Mouse (Mus musculus): ENCODE measurements at regions not wholly inside any gene's neighbourhood (a gene's known extent, or its start where the extent isn't known, plus 50 kb on each side); places are given as distances from the start of the nearest gene placed in this dataset.

- WGBS, result 19% methylated on average over 9 of the region's 9 CpGs
- H3K4me3 ChIP-seq (replicated peaks; ENCODE audit: low read depth, low read length), result no peak overlapping the region
- peak overlapping the region; percentile 54 for H3K27ac ChIP-seq
- no peaks in the 10 kb centered on the region for H3K27me3 ChIP-seq (ENCODE audit: insufficient read depth, low read length)
- H3K9ac ChIP-seq (ENCODE audit: low read depth, low read length), result peak overlapping the region; percentile 27; the same call in 1 of the 2 replicates
- no peak overlapping the region for H3K4me2 ChIP-seq (ENCODE audit: low read length)
- H3K4me1 ChIP-seq (replicated peaks; ENCODE audit: insufficient read depth, low read length), result peaks cover 14% of the 10 kb centered on the region; the same call in 1 of the 2 replicates
- peak; percentile 90 for ATAC-seq (replicated peaks; ENCODE audit: low FRiP score, low read depth)
- TF ChIP-seq CTCF (IDR thresholded peaks at IDR 0.05; ENCODE audit: low read depth), result no peak
- no peaks in the 10 kb centered on the region for H3K9me3 ChIP-seq (replicated peaks; ENCODE audit: low read length)
- no peaks in the 10 kb centered on the region for H3K36me3 ChIP-seq (ENCODE audit: insufficient read depth, low read length)
- DNase-seq (ENCODE audit: low spot score), result peak; percentile 93
These were observed 136.9 kb downstream of the Hsd17b3 start for GRCm38 (mm10) chr13:63951922-63952734.

DNA sequence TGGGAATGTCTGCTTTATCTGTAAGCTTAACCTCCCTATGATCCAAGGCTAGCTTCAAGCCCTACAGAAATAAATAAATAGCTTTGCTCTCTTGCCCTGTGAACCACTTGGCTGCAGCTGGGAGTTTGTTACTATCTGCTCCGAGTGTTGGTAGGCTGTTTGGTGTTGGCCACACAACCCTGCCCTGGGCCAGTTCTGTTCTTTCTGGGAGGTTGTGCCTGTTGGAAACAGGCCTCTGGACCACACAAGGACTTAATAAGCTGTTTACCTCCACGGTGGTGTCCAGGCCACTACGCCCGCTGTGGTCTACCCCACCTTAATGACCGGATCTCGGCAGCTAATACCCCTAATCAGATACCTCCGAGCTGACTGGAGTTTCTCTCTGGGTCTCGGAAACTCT is 136.1 kb downstream of the Ercc6l2 start:
- Histone ChIP-seq H3K4me2 (ENCODE audit: low read length) (no peak overlapping the region), H3K4me1 (replicated peaks; ENCODE audit: insufficient read depth, low read length) (peaks cover 10% of the 10 kb centered on the region; the same call in 1 of the 2 replicates), H3K27me3 (ENCODE audit: insufficient read depth, low read length) (no peaks in the 10 kb centered on the region), H3K9me3 (replicated peaks; ENCODE audit: low read length) (no peaks in the 10 kb centered on the region), H3K9ac (ENCODE audit: low read depth, low read length) (no peak overlapping the region), H3K4me3 (replicated peaks; ENCODE audit: low read depth, low read length) (no peak overlapping the region), H3K27ac (peak overlapping the region; percentile 54), H3K36me3 (ENCODE audit: insufficient read depth, low read length) (no peaks in the 10 kb centered on the region)
- DNase-seq (ENCODE audit: low spot score) (peak; percentile 37), ATAC-seq (replicated peaks; ENCODE audit: low FRiP score, low read depth) (no peak)
- WGBS, result 36% methylated on average over 8 of the region's 8 CpGs
- TF ChIP-seq CTCF (IDR thresholded peaks at IDR 0.05; ENCODE audit: low read depth), result no peak
